Mouse (Mus musculus) right cerebral cortex, adult 18-20 months (tissue): ENCODE measurements around the gene Gramd4.

ENCODE experiments used
- DNase-seq: peaks from one replicate; pipeline ENCODE4 v3.0.0; 2022; ENCODE audit warnings: mixed read lengths

The Gramd4 gene

GRCm38 (mm10) chr15:86057413-86057812, at the start of gene Gramd4:
Gene Gramd4 (plus strand): TSS chr15:86057695.
- DNase-seq = no peak

- DNase-seq = no peak
Measured at GRCm38 (mm10) chr15:86013130-86013529, 44.4 kb upstream of the Gramd4 start.

- DNase-seq = no peak
Measured at GRCm38 (mm10) chr15:86013656-86014055, 43.8 kb upstream of the Gramd4 start.

- DNase-seq = no peak
Measured at GRCm38 (mm10) chr15:86015026-86015425, 42.5 kb upstream of the Gramd4 start.

- peak; percentile 52 for DNase-seq
Measured at GRCm38 (mm10) chr15:86015860-86016541, 41.5 kb upstream of the Gramd4 start.

GRCm38 (mm10) chr15:86017336-86017735, 40.2 kb upstream of the Gramd4 start:
- no peak for DNase-seq

GRCm38 (mm10) chr15:86018753-86019512, 38.6 kb upstream of the Gramd4 start:
- no peak for DNase-seq

- no peak for DNase-seq
Measured at GRCm38 (mm10) chr15:86020008-86020407, 37.5 kb upstream of the Gramd4 start.

- no peak for DNase-seq
Measured at GRCm38 (mm10) chr15:86021301-86021700, 36.2 kb upstream of the Gramd4 start.

GRCm38 (mm10) chr15:86021971-86022370, 35.5 kb upstream of the Gramd4 start:
- DNase-seq = no peak

GRCm38 (mm10) chr15:86027871-86028270, 29.6 kb upstream of the Gramd4 start:
- DNase-seq = no peak

- DNase-seq = no peak
Measured at GRCm38 (mm10) chr15:86029981-86030380, 27.5 kb upstream of the Gramd4 start.

- no peak for DNase-seq
Measured at GRCm38 (mm10) chr15:86032811-86033190, 24.7 kb upstream of the Gramd4 start.

- no peak for DNase-seq
Measured at GRCm38 (mm10) chr15:86033191-86033841, 24.2 kb upstream of the Gramd4 start, which contains the start of gene Celsr1. Gene Celsr1 (minus strand): TSS chr15:86033777.

- DNase-seq = no peak
Measured at GRCm38 (mm10) chr15:86034021-86034523, 23.4 kb upstream of the Gramd4 start.

- no peak for DNase-seq
Measured at GRCm38 (mm10) chr15:86034781-86035360, 22.6 kb upstream of the Gramd4 start.

- DNase-seq = no peak
Measured at GRCm38 (mm10) chr15:86035913-86036312, 21.6 kb upstream of the Gramd4 start.

GRCm38 (mm10) chr15:86038802-86039201, 18.7 kb upstream of the Gramd4 start:
- DNase-seq = peak; percentile 56

- no peak for DNase-seq
Measured at GRCm38 (mm10) chr15:86041421-86041820, 16.1 kb upstream of the Gramd4 start.

GRCm38 (mm10) chr15:86042364-86042763, 15.1 kb upstream of the Gramd4 start:
- no peak for DNase-seq

GRCm38 (mm10) chr15:86049510-86049909, 8.0 kb upstream of the Gramd4 start:
- no peak for DNase-seq

GRCm38 (mm10) chr15:86050170-86050743, 7.2 kb upstream of the Gramd4 start:
- no peak for DNase-seq

GRCm38 (mm10) chr15:86051152-86051551, 6.3 kb upstream of the Gramd4 start:
- no peak for DNase-seq
